Mouse (Mus musculus) kidney, adult 2 months (tissue): Measurements from ENCODE around the gene Ccdc151. TPM values are rescaled to one million over a fixed set of nuclear protein-coding genes. Genes with fewer than 3 reads are reported as not detected.

ENCODE experiments used
- DNase-seq: peaks from one replicate; pipeline ENCODE4 v3.0.0; 2021
- H3K27ac ChIP-seq: fragments of 200-500 bp; 2 replicates; pipeline ENCODE4 v1.5.1; 2012; ENCODE audit warnings: low read depth, low read length, control low read depth, inconsistent platforms; ENCODE audit not compliant: insufficient read depth
- H3K27me3 ChIP-seq: fragments of 200-500 bp; replicated peaks from 2 replicates; pipeline ENCODE4 v1.6.1; 2012; ENCODE audit warnings: mild to moderate bottlenecking, moderate library complexity, low read length, inconsistent platforms; ENCODE audit not compliant: control insufficient read depth, insufficient read depth
- H3K36me3 ChIP-seq: fragments of 200-500 bp; 2 replicates; pipeline ENCODE4 v1.6.1; 2012; ENCODE audit warnings: mild to moderate bottlenecking, moderate library complexity, low read length, inconsistent platforms; ENCODE audit not compliant: control insufficient read depth, insufficient read depth
- H3K4me1 ChIP-seq: fragments of 200-500 bp; 2 replicates; pipeline ENCODE4 v1.6.1; 2011; ENCODE audit warnings: low read length; ENCODE audit not compliant: control insufficient read depth, insufficient read depth
- H3K4me3 ChIP-seq: fragments of 200-500 bp; 2 replicates; pipeline ENCODE4 v1.5.1; 2011; ENCODE audit warnings: mild to moderate bottlenecking, low read depth, low read length, control low read depth; ENCODE audit not compliant: insufficient read depth
- CTCF ChIP-seq: fragments of 200-500 bp; conservative IDR thresholded peaks from 2 replicates; pipeline ENCODE4 v1.5.1; 2011; ENCODE audit warnings: low read depth, mild to moderate bottlenecking, control low read depth, low read length, moderate library complexity, mixed read lengths; ENCODE audit not compliant: insufficient read depth, insufficient read length
- POLR2A ChIP-seq: fragments of 200-500 bp; IDR thresholded peaks from one replicate; pipeline ENCODE4 v1.6.1; 2011; ENCODE audit warnings: low read depth, low read length, control low read depth
- WGBS: fragments of 180-500 bp; shearing (Covaris S2); methylation state at CpG from one replicate; pipeline ENCODE4 v1.1.7; 2018; 5-methylcytosine and 5-hydroxymethylcytosine counted together
- polyA plus RNA-seq: library from polyadenylated mRNA; depleted of rRNA; stranded (reverse); fragments of >200 nt; gene quantifications from 2 replicates; pipeline ENCODE4 v1.2.3, GENCODE M21; 2012

Ccdc151 gene
- polyA plus RNA-seq, 1 experiment = 2.9 TPM

DNA sequence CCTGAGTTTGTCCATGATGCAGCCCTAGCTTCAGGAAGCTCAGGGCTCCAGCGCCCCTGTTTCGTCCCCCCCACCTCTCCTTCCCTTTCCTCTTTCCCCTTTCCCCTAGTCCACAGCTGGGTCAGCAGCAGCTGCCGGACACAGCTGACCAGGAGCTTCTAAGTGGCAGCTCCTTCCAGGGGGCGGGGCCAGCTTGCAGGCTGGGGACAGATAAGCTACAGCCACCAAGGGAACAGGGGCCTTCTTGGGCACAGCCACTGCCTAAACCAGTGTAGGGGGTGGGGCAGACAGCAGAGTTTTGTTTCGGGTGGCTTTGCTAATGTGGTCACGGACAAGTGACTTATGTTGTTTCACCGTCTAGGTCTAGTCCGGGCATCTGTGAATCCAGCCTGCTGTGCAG, 39.0 kb downstream of the Ccdc151 start, which contains the start of gene Epor:
TSS of gene Epor (minus strand) at position 90 of the 400 bp plus-strand sequence.
- 17% methylated on average over 8 of the region's 8 CpGs for WGBS
- TF ChIP-seq POLR2A (no peak), CTCF (no peak)
- no peaks in the 10 kb centered on the region for H3K36me3 ChIP-seq
- no peaks in the 10 kb centered on the region for H3K27me3 ChIP-seq
- peak within 1 kb of the TSS; percentile 42 for H3K4me3 ChIP-seq
- peaks cover 4% of the 10 kb centered on the region for H3K4me1 ChIP-seq
- peak; percentile 55 for DNase-seq
- H3K27ac ChIP-seq = peak within 1 kb of the TSS; percentile 2; the same call in 1 of the 2 replicates

DNA sequence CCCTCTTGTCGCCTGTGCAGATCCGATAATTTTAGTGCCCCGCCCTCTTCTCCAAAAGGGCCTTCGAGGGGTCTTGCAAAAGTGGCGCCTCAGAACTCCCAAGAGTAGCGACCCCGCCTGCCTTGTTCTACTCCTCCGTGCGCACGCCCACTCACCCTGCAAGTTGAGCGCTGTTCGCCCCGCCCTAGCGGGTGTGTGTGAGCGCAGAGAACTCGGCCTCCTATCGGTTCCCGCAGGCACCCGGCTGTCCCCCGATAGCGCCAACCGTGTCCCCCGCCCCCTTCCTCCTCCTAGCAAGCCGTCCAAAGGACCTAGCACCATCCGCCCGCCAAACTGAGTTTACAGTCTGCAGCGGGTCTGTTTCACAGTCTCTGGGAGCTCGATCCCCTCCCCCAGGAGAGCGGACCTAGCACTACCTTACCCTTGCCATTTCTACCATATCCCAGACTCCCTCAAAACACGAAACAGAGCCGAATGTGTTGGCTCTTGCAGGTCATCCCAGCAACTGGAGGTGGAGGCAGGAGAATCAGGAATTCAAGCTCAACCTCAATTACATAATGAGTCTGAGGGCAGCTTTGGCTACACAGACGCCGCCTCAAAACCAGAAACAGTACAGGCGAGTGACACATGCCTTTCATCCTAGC, 39.9 kb downstream of the Ccdc151 start:
- H3K27me3 ChIP-seq = no peaks in the 10 kb centered on the region
- peak overlapping the region; percentile 2; the same call in 1 of the 2 replicates for H3K27ac ChIP-seq
- peaks cover 4% of the 10 kb centered on the region for H3K4me1 ChIP-seq
- DNase-seq = peak; percentile 68
- peak overlapping the region; percentile 42 for H3K4me3 ChIP-seq
- no peaks in the 10 kb centered on the region for H3K36me3 ChIP-seq
- 6% methylated on average over 34 of the region's 34 CpGs for WGBS
- TF ChIP-seq POLR2A = no peak
- TF ChIP-seq CTCF = 0 out of 2 replicates have a peak, but pooled peaks have one; percentile 11

DNA sequence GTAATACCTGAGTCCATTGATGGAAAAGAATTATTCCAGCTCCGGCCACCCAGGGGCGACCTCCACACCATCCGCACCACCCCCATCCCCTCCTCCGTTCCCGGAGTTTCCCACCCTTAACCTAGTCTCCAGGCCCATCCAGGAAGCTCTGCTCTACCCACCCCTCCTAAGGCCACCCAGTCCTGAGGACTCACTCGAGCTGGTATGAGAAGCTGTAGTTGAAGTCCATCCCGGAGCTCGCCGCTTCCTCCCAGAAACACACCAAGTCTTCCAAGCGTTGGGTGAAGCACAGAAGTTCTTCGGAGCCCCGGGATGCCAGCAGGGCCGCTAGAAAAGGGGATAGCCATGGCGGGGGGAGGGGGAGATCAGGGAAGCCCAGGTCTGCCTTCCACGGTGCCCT, 40.4 kb downstream of the Ccdc151 start:
- under 1% methylated on average over 15 of the region's 15 CpGs for WGBS
- TF ChIP-seq POLR2A (no peak), CTCF (no peak)
- Histone ChIP-seq H3K27me3 (no peaks in the 10 kb centered on the region), H3K4me1 (peaks cover 4% of the 10 kb centered on the region), H3K36me3 (no peaks in the 10 kb centered on the region), H3K4me3 (peak overlapping the region; percentile 42), H3K27ac (peak overlapping the region; percentile 13; the same call in 1 of the 2 replicates)
- DNase-seq = no peak

DNA sequence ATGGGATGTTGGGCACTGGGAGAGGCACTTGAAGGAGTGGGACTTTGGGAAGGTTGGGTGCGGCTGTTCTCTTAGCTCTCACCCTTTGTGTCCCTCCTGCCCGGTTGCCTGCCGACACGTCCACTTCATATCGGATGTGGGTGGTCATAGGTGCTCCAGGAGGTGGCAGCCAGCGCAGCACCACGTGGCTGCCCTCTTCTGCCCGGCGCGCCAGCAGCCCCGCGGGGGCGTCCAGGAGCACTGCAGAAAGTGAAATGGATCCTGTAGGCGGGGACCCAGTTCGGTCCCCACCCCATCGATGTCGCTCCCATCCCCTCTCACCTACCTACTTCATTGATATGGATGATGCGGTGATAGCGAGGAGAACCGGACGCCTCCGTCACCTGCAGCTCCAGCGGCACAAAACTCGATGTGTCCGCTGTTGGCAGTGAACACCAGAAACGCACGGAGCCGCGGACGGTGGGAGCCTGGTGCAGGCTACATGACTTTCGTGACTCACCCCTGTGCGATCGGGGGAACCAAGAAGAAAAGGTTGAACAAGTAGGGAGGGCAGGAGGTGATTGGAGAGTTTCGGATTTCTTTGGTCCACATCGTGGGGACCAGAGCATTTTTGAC, 41.0 kb downstream of the Ccdc151 start:
- H3K4me3 ChIP-seq = peak overlapping the region; percentile 42; the same call in 1 of the 2 replicates
- DNase-seq = no peak
- H3K4me1 ChIP-seq = peaks cover 4% of the 10 kb centered on the region
- TF ChIP-seq POLR2A (no peak), CTCF (no peak)
- no peaks in the 10 kb centered on the region for H3K36me3 ChIP-seq
- 4% methylated on average over 35 of the region's 35 CpGs for WGBS
- H3K27me3 ChIP-seq = no peaks in the 10 kb centered on the region
- H3K27ac ChIP-seq = no peak overlapping the region

DNA sequence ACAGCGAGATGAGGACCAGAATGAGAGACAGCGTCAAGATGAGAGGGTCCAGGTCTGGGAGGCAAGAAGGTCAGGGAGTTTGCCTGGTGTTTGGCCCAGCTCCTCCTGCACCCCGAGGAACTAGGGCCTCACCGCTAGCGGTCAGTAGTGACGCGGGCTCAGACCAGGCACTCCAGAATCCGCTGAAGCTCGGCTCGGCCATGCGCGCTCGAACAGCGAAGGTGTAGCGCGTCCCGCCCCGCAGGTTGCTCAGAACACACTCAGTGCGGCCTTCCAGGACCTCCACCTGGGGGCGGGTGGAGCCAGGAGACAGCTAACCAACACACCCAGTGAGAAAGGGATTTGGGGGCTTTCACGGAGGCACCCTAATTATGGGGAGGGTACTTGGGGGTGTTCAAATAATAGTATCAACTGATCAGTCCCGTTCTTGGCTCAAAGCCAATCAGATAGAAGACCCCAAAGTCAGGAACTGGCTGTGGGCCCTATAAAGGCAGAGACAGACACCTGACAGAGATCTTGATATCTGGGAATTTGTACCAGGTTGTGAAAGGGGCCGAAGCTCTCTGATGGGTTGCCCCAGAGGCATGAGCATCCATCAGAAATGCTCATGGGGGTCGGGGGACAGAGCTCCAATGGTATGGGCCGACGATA, 41.8 kb downstream of the Ccdc151 start:
- WGBS = 20% methylated on average over 26 of the region's 26 CpGs
- no peak overlapping the region for H3K4me3 ChIP-seq
- peaks cover 7% of the 10 kb centered on the region for H3K4me1 ChIP-seq
- H3K36me3 ChIP-seq = no peaks in the 10 kb centered on the region
- no peaks in the 10 kb centered on the region for H3K27me3 ChIP-seq
- TF ChIP-seq CTCF (no peak), POLR2A (no peak)
- H3K27ac ChIP-seq = peak overlapping the region; percentile 95
- DNase-seq = peak; percentile 60

DNA sequence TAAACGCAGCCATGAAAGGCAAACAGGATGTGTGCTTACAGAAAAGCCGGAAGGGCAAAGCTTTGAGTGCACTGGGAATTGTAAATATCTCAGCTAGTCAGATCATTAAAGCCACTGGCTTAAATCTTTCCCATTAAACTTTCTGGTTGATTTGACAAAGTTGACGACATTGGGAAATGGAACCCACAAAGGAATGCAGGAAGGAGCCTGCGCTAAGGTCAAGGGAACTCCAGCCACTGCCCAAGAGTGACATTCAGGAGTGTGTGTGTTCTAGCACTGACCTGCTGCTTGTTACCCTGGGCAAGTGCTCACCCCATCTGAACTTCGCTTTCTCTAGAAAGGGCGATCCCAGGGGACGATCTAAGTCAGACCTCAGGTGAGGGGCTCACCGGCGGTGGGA, 42.3 kb downstream of the Ccdc151 start:
- Histone ChIP-seq H3K4me1 (peaks cover 7% of the 10 kb centered on the region), H3K4me3 (no peak overlapping the region), H3K27ac (peak overlapping the region; percentile 95), H3K36me3 (no peaks in the 10 kb centered on the region), H3K27me3 (no peaks in the 10 kb centered on the region)
- peak; percentile 70 for DNase-seq
- WGBS = 32% methylated on average over 9 of the region's 9 CpGs
- TF ChIP-seq POLR2A (no peak), CTCF (no peak)

DNA sequence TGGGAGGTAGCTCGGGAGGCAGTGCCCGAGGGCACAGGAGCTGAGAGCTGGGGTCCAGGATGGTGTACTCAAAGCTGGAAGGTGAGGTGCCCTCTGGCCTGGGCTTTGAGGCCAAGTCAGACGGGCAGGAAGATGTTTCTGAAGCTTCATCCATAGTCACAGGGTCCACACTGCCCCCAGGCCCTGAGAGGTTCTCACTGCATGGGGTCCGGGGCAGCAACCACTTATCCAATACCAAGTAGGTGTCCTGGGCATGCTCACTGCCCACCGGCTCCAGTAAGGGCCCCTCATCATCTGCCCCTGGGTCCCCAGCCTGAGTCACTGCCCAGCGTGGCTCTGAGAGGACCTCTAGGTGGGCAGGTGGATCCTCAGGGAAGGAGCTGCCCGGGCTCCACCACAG, 43.2 kb downstream of the Ccdc151 start:
- Histone ChIP-seq H3K36me3 (no peaks in the 10 kb centered on the region), H3K4me3 (no peak overlapping the region), H3K4me1 (peaks cover 7% of the 10 kb centered on the region), H3K27me3 (no peaks in the 10 kb centered on the region), H3K27ac (peak overlapping the region; percentile 75; the same call in 1 of the 2 replicates)
- 88% methylated on average over 7 of the region's 7 CpGs for WGBS
- DNase-seq = no peak
- TF ChIP-seq POLR2A = no peak
- no peak for TF ChIP-seq CTCF
